Mouse (Mus musculus): ENCODE measurements around the gene Racgap1. TPM values are rescaled to one million over a fixed set of nuclear protein-coding genes. Genes with fewer than 3 reads are reported as not detected.
A peak's percentile ranks its signal among the peaks of the same experiment; 100 is the strongest.

Gene Racgap1
- total RNA-seq (2015; ENCODE audit: low replicate concordance) = 34.9 and 47.3 TPM in 2 replicates
- total RNA-seq (2017; ENCODE audit: low replicate concordance) = 39.6 and 46.4 TPM in 2 replicates

DNA sequence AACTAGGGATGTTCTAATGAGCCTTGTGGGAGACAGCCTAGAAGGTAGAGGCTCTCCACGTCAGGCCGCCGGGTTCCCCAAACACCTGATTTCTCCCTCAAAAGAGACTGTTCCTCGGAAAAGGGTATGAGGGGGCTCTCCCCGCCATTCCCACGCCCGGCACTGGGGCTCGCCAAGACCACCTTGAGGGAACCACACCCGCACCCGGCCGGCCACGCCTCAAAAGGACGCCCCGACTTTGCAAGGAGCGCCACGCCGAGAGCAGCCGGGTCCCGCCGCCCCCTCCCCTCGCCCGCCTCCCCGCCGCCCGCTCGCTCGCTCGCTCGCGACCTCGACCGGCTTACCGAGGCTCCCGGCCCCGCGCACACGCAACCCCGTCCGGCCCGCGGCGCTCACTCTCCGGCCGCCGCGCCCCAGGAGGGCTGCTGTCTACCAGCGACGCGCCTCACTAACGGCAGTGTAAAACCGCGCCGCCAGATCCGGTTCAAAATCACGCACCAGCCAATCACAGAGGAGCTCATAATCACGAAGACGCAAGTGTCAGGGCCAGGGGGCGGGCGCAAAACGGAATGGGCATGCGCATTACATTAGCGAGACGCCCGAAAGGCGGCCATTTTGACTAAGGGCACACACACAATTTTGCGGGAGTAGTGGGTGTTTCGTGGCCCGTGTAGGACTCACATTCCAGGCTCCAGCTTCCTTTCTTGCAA is at the start of gene Racgap1:
Racgap1 (minus strand) TSS at position 494 of the 710 bp plus-strand sequence.
- ATAC-seq (replicated peaks; ENCODE audit: low FRiP score, poor library complexity, severe bottlenecking) = peak; percentile 95

- ATAC-seq (replicated peaks; ENCODE audit: low FRiP score, poor library complexity, severe bottlenecking) = no peak
Measured at GRCm38 (mm10) chr15:99700219-99701106, 49.0 kb upstream of the Racgap1 start.

- no peak for ATAC-seq (replicated peaks; ENCODE audit: low FRiP score, poor library complexity, severe bottlenecking)
Measured at GRCm38 (mm10) chr15:99699715-99700114, 48.3 kb upstream of the Racgap1 start.

DNA sequence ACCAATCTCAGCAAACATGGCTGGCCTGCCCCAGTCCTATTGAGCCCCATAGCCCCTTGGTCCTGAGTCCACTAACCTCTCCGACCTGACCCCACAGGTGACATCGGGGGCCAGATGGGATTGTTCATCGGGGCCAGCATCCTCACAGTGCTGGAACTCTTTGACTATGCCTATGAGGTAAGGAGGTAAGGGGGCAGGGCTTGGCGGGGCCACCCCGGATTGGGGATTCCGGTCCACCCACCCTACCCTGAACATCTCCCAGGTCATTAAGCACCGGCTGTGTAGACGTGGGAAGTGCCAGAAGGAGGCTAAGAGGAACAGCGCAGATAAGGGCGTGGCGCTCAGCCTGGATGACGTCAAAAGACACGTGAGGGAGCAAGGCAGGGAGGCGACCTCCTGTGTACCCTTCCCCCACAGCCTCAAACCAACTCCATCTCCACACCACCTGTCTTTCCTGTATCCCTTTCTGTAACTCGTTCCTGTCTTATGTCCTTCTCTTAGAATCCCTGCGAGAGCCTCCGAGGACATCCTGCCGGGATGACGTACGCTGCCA is 47.2 kb upstream of the Racgap1 start:
- no peak for ATAC-seq (replicated peaks; ENCODE audit: low FRiP score, poor library complexity, severe bottlenecking)

DNA sequence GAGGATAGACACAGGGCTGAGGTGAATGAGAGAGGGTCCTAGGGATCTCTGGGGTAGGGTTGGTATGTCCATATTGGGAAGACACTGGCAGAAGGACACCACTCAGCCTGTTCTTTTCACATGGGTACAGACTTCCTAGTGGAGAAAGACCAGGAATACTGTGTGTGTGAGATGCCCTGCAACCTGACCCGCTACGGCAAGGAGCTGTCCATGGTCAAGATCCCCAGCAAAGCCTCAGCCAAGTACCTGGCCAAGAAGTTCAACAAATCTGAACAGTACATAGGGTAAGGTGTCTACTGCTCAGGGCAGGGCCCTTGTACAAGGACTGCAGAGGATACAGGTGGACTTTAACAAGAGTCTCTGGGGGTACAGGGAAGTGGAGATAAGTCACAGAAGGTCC is 45.9 kb upstream of the Racgap1 start:
- no peak for ATAC-seq (replicated peaks; ENCODE audit: low FRiP score, poor library complexity, severe bottlenecking)

DNA sequence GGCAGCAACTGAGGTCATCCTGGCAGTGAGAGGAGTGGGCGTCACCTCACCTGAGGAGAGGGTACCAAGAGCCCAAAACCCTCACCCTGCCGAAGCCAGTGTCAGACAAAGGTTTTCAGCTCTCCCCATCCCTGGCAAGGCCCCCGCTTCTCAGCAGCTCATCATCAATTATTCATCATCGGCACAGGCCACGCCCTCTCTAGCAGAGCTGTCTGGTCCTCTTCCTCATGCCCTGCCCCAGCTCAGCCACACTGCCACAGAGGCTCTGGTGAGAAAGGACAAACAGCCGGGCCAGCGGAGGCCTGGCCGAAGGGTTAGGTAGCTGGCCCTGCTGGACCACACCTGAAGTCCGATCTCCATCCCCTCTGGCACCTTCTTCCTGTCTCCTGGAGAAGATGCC is 40.5 kb upstream of the Racgap1 start:
- no peak for ATAC-seq (replicated peaks; ENCODE audit: low FRiP score, poor library complexity, severe bottlenecking)

DNA sequence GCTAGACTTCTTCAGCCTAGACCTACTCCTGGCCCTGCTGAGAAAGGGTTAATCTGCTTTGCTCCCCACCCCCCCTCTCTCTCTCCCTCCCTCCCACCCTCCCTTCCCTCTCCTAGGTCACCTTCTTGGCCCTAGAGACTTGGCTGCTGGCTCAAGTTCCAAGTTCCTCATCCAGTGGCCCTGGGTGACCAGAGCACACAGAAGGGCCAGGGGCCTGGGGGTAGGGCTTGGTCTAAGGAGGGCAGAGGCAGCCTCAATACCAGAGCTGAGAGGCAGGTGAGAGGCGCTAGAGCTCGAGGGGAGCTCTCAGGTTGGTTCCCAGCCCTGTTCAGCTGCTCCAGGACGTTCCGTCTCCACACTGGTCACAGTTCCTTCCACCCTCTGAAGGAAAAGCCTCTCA is 39.5 kb upstream of the Racgap1 start:
- ATAC-seq (replicated peaks; ENCODE audit: low FRiP score, poor library complexity, severe bottlenecking) = no peak

DNA sequence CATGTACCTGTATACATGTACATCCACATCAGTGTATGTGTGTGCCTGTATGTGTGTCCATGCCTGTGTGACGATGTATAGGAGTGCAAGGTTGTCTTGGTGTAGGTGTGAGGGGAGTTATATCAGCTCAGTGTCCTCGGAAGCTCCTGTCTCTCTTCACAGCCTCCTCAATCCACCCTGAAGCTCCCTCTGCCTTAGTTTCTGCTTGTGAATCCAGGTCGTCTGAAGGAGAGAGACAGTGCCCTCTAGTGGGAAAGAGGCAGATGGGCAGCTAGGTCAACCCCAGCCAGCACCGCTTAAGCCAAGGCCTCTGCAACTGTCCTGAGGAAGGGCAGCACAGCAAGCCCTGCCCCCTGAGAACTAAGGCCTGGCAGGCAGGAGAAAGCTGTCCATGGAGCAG is 37.3 kb upstream of the Racgap1 start:
- ATAC-seq (replicated peaks; ENCODE audit: low FRiP score, poor library complexity, severe bottlenecking) = peak; percentile 85

DNA sequence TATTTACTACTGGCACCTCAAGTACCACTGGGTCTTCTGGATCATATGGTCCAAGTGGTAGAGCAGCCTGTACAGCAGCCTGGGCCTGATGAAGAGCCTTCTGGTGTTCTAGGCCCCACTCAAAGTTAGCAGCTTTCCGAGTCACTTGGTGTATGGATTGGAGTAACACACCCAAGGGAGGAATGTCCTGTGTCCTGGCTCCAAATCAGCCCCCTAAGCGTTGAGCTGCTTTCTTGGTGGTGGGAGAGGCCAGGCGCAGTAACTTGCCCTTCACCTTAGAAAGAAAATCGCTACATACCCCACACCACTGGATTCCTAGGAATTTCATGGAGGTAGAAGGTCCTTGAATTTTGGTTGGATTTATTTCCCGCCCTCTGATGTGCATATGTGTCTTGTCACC is 32.7 kb upstream of the Racgap1 start:
- no peak for ATAC-seq (replicated peaks; ENCODE audit: low FRiP score, poor library complexity, severe bottlenecking)

GRCm38 (mm10) chr15:99682880-99683279 is 31.4 kb upstream of the Racgap1 start:
- ATAC-seq (replicated peaks; ENCODE audit: low FRiP score, poor library complexity, severe bottlenecking) = peak; percentile 63

- no peak for ATAC-seq (replicated peaks; ENCODE audit: low FRiP score, poor library complexity, severe bottlenecking)
Measured at GRCm38 (mm10) chr15:99679008-99679407, 27.6 kb upstream of the Racgap1 start.

DNA sequence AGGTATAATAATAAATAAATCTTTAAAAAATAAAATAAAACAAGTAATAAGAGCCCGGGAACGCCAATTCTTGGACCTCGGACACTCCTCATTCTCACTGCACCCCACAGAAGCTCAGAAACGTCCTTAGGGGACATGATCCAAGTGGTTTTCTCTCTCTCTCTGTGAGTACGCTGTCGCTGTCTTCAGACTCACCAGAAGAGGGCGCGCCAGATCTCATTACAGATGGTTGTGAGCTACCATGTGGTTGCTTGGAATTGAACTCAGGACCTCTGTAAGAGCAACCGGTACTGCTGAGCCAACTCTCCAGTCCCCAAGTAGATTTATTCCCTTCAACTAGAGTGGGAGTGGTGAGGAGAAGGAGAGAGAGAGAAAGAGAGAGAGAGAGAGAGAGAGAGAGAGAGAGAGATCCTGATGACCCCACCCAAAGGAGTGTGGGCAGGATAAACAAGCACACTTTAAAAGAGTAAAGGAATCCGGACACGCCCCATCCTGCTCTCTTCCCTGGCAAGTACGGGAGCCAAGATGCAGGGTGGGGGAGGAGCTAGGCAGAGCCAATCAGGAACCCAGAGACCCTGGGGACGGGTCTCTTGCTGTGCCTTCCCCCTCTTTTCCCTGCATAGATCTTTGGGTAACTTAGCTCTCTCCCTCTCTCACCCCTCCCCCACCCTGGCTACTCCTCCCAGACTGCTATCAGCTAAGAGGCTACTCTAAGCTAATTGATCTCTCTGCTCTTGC is 26.8 kb upstream of the Racgap1 start:
- no peak for ATAC-seq (replicated peaks; ENCODE audit: low FRiP score, poor library complexity, severe bottlenecking)

- no peak for ATAC-seq (replicated peaks; ENCODE audit: low FRiP score, poor library complexity, severe bottlenecking)
Measured at GRCm38 (mm10) chr15:99677089-99677488, 25.6 kb upstream of the Racgap1 start.

DNA sequence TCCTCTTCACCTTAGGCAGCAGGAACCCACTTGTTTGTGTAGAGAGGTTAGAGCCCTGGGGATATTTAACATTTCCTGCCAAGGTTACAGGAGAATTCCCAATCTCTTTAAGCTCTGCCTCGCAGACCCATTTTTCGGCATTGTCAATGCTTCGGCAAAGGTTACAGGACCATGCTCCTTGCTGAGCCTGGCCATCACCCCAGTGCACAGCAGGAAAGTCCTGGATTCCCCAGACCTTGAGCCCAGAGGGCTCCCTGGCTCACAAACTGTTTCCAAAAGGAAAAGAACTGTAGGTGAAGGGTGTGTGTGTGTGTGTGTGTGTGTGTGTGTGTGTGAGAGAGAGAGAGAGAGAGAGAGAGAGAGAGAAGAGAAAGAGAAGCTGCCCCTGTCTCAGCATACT is 23.4 kb upstream of the Racgap1 start:
- ATAC-seq (replicated peaks; ENCODE audit: low FRiP score, poor library complexity, severe bottlenecking) = no peak

GRCm38 (mm10) chr15:99671783-99672182 is 20.3 kb upstream of the Racgap1 start:
- no peak for ATAC-seq (replicated peaks; ENCODE audit: low FRiP score, poor library complexity, severe bottlenecking)

GRCm38 (mm10) chr15:99670964-99671670 is 19.7 kb upstream of the Racgap1 start:
- ATAC-seq (replicated peaks; ENCODE audit: low FRiP score, poor library complexity, severe bottlenecking) = no peak

DNA sequence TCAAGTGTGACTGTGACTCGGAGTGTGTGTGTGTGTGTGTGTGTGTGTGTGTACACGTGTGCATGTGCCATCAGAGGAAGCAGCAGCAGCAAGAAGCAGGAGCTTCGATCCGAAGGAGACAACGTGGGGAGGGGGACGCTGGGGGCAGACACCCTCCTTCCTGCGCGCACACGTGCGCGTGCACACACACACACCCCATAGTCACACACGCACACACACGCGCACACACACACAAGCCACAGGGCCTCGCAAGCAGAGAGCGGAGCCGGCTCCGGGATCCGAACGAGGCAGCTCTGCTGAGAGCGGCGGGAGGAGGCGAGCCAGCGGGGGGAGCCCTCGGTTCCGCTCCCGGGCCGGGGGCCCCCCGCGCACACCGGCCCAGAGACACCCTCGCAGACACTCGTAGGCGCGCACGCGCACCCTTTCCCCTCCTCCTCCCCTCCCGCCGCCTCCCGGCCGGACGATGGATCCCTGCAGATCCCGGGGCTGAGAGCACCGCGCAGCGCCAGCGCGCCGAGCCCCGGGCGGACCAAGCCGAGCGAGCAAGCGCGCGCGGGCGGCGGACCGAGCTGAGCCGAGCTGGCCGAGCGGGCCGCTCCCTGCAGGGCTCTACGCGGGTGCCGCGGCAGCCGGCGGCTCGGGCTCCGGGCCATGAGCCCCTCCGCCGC is 18.8 kb upstream of the Racgap1 start, which contains the start of gene Asic1:
Asic1 (plus strand) TSS at position 215 of the 668 bp plus-strand sequence.
- ATAC-seq (replicated peaks; ENCODE audit: low FRiP score, poor library complexity, severe bottlenecking) = no peak

- no peak for ATAC-seq (replicated peaks; ENCODE audit: low FRiP score, poor library complexity, severe bottlenecking)
Measured at GRCm38 (mm10) chr15:99669392-99669791, 17.9 kb upstream of the Racgap1 start.

DNA sequence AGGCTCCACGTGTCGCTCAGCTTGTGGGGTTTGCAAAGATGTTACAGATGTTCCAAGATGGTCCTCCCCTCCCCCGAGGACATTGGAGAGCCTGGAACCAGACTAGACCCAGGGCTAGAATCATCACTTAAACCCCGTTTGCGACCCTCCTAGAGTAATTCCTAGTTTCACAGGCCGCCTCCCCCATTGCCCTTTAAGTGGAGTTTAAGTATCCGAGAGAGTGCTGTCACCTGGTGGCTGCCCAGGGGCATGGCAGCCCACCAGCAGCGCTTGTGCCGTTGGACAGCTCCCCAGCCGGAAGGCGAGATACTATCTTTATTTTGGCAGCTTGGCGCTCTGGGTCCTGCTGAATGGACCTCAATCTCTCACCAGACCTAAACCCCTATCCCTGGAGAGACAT is 17.4 kb upstream of the Racgap1 start:
- peak; percentile 64; the same call in 1 of the 2 replicates for ATAC-seq (replicated peaks; ENCODE audit: low FRiP score, poor library complexity, severe bottlenecking)

All from erythroblast, adult 5-6 weeks (primary cell).